Mouse (Mus musculus) myocyte (in vitro differentiated cells): ENCODE measurements around the gene Pigz.

ENCODE experiments used
- POLR2A ChIP-seq: IDR thresholded peaks from one replicate; pipeline ENCODE4 v1.6.1; 2011; ENCODE audit warnings: low read depth, mild to moderate bottlenecking, control low read depth, moderate library complexity; ENCODE audit not compliant: insufficient read length
- TCF12 ChIP-seq: IDR thresholded peaks from one replicate; pipeline ENCODE4 v1.6.1; 2011; ENCODE audit warnings: mild to moderate bottlenecking, control low read depth; ENCODE audit not compliant: poor library complexity, insufficient read depth, severe bottlenecking
- USF1 ChIP-seq: IDR thresholded peaks from one replicate; pipeline ENCODE4 v1.6.1; 2011; ENCODE audit warnings: low read depth, mild to moderate bottlenecking, control low read depth, moderate library complexity

DNA sequence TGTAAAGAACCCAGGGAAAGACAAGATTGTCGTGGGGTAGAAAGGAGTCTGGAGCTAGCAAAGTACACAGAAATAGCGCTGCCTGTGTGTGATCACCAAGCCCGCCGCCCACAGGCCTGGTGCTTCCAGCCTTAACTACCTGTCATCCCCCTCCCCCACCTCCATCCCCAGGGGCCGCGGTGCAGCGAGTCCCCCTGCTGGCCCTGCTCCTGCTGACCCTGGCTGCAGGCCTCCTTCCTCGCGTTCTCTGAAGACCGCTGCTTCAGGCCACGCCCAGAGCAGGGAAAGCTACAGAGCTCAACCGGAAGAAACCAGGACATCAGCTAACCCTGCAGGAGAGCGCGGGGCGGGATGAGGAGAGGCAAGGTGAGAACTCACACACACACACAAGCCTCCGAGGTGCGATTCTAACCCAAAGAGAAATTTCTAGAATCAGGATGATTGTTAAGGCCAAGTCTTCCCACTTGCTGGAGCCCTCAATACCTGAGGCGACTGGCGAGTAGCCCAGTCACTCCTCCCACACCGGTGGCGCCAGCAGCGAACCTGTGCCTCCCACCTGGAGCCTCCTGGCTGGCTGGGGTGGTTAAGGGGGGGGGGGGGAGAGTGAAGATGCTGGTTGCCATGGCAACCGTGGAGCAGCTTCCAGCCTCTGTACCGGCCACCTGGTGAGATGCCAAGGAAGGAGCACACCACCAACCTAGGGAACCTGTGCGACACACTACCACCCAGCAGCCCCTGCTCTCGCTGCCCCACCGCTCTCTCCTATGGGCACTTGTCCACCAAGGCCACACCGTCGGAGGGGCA, 36.5 kb upstream of the Pigz start:
- TF ChIP-seq TCF12 (no peak), POLR2A (no peak), USF1 (no peak)
